Mouse (Mus musculus) lung, postnatal 36 days (tissue): ENCODE measurements around the gene Cep57.
A peak's percentile ranks its signal among the peaks of the same experiment; 100 is the strongest.

Source experiments
- DNase-seq: peaks from one replicate; pipeline ENCODE4 v3.0.0; 2022; ENCODE audit warnings: mixed read lengths

Gene Cep57

GRCm38 (mm10) chr9:13826832-13827405 lies at the start of gene Cep57:
TSS of gene Cep57 (minus strand) at chr9:13827107.
- peak; percentile 98 for DNase-seq

DNA sequence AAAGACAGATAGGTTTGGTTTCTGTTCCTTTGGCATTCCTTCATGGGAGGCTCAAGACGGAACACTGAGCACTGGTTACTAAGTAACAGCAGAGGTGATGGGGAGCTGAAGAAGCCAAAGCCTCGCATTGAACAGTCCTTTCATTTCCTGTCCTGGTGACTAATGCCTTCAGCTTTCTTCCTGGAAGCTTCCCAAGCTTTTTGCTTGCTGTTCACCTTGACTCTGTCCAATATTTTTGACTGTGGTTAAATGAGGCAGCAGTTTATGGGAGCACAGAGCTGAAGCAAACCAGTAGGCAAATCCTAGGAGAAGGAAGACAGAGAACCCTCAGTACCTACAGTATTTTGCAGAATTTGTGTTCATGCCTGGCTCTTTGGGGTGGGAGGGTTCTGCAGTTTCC lies 48.4 kb upstream of the Cep57 start:
- no peak for DNase-seq

- DNase-seq: peak; percentile 11
Measured at GRCm38 (mm10) chr9:13874359-13874758, 47.5 kb upstream of the Cep57 start.

GRCm38 (mm10) chr9:13871631-13872030 lies 44.7 kb upstream of the Cep57 start:
- no peak for DNase-seq

GRCm38 (mm10) chr9:13867646-13868045 lies 40.7 kb upstream of the Cep57 start:
- DNase-seq: no peak

GRCm38 (mm10) chr9:13856777-13857176 lies 29.9 kb upstream of the Cep57 start:
- DNase-seq: no peak

DNA sequence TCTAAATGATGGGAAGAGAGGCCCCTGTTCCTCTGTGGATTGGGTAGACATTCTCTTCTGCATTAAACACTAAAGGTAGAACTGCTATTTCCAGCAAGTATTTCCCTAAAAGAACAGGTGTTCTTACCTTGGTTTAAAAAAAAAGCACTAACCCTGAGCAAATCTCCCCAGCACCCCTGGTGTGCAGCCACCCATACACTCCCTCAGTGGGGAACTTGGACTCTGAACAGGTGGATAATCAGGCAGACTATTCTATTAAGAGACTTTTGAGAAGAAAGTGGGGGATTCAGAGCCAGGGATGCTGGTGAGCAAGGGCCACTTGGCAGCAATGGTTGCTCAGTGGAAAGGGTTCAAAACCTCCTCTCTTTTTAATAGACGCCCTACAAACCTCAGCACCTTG lies 29.3 kb upstream of the Cep57 start:
- DNase-seq: no peak

DNA sequence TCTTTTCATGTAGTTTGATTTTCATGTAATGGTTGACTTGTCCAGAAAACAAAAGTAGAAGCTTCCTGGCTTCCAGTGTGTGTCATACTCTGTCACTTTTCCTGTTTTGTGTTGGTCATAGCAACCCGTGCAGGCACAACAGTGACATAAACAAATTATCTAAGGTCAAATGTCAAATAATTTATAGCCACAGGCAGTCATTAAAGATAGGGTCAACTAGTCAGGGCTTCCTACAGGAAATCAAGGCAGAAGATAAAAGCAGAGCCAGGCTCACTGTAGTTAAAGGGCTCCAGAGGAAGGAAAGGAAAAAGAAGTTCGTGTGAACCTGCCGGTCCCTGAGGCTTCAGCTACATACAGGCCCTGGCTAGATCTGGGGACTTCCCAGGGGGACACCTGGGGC lies 27.0 kb upstream of the Cep57 start:
- DNase-seq: no peak

- DNase-seq: peak; percentile 32
Measured at GRCm38 (mm10) chr9:13848481-13849480, 21.9 kb upstream of the Cep57 start.

- no peak for DNase-seq
Measured at GRCm38 (mm10) chr9:13847591-13847990, 20.7 kb upstream of the Cep57 start.

DNA sequence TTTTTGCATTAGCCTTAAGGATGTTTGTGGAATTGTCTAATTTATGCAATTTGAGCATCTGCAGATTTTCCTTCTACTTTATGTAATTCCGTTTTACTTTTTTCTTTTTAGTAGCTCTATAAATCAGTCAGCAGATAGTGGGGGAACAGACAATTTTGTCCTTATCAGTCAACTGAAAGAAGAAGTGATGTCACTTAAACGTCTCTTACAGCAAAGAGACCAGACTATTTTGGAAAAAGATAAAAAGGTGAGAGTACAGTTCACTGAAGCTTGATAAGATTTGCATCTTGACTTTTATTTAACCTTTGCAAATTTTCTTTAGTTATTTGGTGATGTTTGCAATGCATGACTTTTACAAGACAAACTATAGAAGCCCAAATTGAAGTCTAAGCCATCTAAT lies 9.8 kb upstream of the Cep57 start:
- DNase-seq: no peak

- peak; percentile 6 for DNase-seq
Measured at GRCm38 (mm10) chr9:13835256-13835655, 8.3 kb upstream of the Cep57 start.

DNA sequence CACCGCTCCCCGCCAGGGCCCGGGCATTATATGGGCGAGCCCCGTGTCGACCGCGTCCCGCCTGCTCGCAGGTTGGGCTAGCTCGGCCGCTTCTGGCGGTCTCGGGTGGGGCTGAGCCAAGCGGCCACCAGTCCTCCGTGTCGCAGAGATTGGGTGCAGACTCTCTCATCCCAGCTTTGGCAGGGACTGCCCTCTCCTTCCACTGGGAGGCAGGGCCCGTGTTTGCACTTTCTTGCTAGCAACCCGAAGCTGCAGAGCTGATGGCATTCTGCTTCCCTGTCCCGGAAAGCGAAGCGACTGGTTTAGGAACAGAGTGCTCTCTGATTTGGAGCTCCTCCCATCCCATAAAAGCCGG lies 1.2 kb upstream of the Cep57 start:
- DNase-seq: no peak

DNA sequence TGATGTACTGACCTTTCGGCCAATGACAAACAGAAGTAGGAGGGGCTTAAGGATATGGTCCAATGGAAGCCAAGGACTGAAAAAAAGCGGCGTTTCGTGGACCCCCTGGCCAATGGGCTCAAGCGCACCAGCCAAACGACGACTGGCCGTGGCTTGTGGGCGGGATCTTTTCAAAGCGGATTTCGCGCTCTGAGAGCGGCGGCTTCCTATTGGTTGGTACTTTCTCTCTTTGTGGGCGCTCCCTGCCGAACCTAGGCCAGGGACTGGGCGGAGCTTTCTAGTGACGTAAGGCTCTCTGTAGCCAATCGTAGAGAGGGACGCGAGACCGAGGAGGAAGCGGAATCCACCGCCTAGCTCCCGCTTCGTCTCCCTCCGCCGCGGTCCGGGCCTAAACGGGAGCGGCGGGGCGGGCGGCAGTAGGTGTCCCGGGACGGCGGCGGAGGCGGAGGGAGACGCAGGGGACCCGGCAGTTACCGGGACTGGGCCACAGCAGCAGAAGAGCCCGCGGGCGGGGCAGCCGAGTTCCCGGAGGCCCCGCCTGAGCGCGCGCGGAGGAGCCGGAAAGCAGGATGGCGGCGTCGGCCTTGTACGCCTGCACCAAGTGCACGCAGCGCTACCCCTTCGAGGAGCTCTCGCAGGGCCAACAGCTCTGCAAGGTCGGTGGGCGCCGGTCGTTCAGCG lies 639 bp upstream of the Cep57 start, which contains the start of gene Fam76b:
TSS of gene Fam76b (plus strand) at position 311 of the 681 bp plus-strand sequence.
- DNase-seq: peak; percentile 100

DNA sequence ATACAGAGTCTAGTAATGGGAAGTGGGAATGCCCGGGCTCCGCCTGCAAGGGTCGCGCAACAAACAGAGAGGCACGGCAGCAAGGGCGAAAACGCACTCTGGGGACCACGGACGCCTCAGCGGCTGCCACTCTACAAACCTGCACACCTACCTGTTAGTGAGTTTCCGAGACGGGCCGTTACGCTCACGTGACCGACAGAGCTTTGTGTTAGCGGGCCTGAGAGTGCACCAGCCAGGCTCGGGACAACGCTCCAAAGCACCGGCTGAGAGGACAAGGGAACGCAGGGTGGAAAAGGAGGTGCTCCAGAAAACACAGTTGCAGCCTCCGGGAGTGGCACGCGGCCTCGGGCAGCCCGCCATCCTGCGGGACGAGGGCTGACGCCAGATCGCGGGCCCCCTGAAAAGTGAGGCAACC lies 509 bp downstream of the Cep57 start:
- peak; percentile 72 for DNase-seq

DNA sequence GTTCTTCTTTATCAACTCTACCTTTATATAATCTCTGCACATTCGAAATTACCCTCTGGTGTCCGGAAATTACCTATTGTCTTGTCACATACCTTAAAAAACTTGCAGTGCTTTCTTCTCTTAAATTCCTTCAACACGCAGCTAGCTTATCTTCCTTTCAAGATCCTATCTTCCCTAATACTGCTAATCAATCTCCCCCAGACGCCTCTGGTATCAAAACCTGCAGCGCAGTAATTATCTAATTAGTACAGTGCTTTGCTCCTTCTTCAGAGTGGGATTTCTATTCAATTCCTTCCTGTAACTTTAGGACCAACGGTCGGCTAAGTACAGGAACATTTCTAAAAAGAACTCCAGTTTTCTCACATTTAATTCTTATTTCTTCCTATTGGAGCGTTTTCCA lies 1.0 kb downstream of the Cep57 start:
- no peak for DNase-seq

DNA sequence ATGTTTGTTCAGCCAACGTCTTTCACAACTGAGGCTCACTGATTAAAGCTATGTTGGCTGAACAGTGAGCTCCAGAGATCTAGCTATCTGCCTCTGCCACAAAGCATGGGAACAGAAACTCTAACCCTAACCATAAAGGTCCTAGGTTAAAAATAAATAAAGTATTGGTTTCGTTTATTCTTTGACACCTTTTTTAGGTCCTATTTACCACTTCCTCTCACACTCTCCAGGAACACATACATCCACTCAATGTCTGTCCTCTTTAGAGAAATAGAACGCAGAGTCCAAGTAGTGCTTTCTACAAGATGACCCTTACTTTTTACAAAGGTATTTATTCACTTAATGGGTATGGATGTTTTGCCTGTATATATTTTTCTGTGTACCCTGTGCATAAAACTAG lies 6.1 kb downstream of the Cep57 start:
- DNase-seq: no peak

GRCm38 (mm10) chr9:13818369-13818768 lies 8.5 kb downstream of the Cep57 start:
- no peak for DNase-seq

- no peak for DNase-seq
Measured at GRCm38 (mm10) chr9:13809937-13810336, 17.0 kb downstream of the Cep57 start.

DNA sequence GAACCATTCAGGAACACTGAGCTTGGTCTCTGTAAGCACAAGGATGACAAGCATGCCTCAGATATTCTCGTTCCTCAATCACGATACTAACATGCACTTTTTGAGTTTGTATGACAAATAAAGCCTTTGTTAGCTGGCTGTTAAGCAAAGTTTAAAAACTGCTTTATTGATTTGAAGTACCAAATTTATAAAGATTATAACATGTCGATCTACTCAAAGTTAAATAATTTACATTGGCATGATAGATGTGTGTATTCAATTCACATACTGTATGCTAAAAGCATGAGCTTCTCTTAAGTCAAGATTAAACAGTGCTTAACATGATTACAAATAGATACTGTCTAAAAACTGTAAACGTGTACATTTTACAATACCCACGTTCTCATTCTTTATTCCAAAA lies 19.2 kb downstream of the Cep57 start:
- no peak for DNase-seq

- DNase-seq: peak; percentile 16
Measured at GRCm38 (mm10) chr9:13806854-13807253, 20.1 kb downstream of the Cep57 start.

- DNase-seq: no peak
Measured at GRCm38 (mm10) chr9:13804480-13804879, 22.4 kb downstream of the Cep57 start.

DNA sequence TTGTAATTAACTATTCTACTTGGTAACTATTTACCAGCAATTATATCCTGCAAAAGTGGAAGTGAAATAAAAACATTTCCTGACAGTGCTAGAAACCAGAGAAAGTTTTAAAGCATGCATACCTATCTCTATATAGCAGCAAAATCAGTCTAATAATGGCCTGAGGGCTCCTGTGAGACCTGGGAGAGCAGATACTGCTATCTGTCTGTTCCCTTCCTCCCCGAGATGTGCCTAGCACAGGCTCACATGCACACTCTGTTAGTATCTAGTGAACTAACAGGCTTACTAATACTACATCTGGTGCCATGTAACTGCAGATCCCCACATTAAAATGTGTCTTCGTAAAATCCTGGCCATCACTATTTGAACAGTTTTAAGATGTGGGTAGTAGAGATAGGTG lies 32.2 kb downstream of the Cep57 start:
- DNase-seq: no peak

DNA sequence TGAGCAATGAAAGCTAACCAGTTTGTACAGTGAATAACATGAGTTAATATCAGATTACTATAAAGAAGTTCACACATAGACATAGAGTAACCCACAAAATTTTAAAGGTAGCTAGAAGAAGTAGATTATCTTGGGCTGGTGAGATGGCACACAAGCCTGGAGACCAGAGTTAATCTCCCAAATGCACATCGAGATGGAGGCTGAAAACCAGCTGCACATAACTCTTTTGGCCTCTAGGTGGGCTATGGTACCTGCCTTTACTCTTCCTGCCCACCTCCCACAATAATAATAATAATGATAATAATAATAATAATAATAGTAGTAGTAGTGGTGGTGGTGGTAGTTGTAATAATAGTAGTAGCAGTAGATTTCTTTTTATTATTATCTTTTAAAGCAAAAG lies 32.6 kb downstream of the Cep57 start:
- no peak for DNase-seq
